ENCODE assay signal across 7 mouse cellular contexts in genomic region chr7:116308632-116308991, GRCm38 (mm10). TPM values are rescaled to one million over a fixed set of nuclear protein-coding genes. Genes with fewer than 3 reads are reported as not detected.
DNase-seq lines count a peak whose midpoint lies in the region; ATAC-seq and TF ChIP-seq lines count a peak whose summit lies in the region.

No protein-coding gene starts in this region.

- TF ChIP-seq POLR2A in ES-Bruce4 (IDR thresholded peaks at IDR 0.05; ENCODE audit: insufficient read depth, low read length): no peak

- peak; percentile 79 for TF ChIP-seq EP300 in ES-Bruce4 (IDR thresholded peaks at IDR 0.05; ENCODE audit: insufficient read depth, low read depth, low read length)

- peak overlapping the region; percentile 94 for H3K27ac ChIP-seq in ES-Bruce4 (ENCODE audit: insufficient read depth, low read length)
- no peak overlapping the region for H3K27ac ChIP-seq in forebrain, embryonic 15.5 days (replicated peaks)
- no peak overlapping the region for H3K27ac ChIP-seq in midbrain, postnatal 0 days (ENCODE audit: low read depth, low read length)

- ATAC-seq in forebrain, embryonic 15.5 days (replicated peaks): peak; percentile 7; the same call in 1 of the 2 replicates
- ATAC-seq in midbrain, postnatal 0 days (ENCODE audit: low FRiP score): 0 out of 2 replicates have a peak, but pooled peaks have one; percentile 13
- ATAC-seq in megakaryocyte progenitor cell, adult 5-6 weeks (replicated peaks; ENCODE audit: poor library complexity): no peak

- H3K4me3 ChIP-seq in ES-Bruce4 (ENCODE audit: low read depth, low read length): peak overlapping the region; percentile 95
- H3K4me3 ChIP-seq in forebrain, embryonic 15.5 days: peak overlapping the region; percentile 65
- peak overlapping the region; percentile 65 for H3K4me3 ChIP-seq in midbrain, postnatal 0 days (ENCODE audit: low read depth, low read length)

- TF ChIP-seq CTCF in ES-Bruce4 (IDR thresholded peaks at IDR 0.05; ENCODE audit: low read depth, low read length): no peak
- no peak for TF ChIP-seq CTCF in midbrain, postnatal 0 days (IDR thresholded peaks at IDR 0.05)

- H3K9me3 ChIP-seq in ES-Bruce4 (replicated peaks; ENCODE audit: control insufficient read depth, insufficient read depth, low read length, poor library complexity, severe bottlenecking): no peaks in the 10 kb centered on the region
- H3K9me3 ChIP-seq in forebrain, embryonic 15.5 days: no peaks in the 10 kb centered on the region
- H3K9me3 ChIP-seq in midbrain, postnatal 0 days (ENCODE audit: low read length): no peaks in the 10 kb centered on the region

- H3K27me3 ChIP-seq in ES-Bruce4 (ENCODE audit: control insufficient read depth, insufficient read depth, low read length, poor library complexity, severe bottlenecking): no peaks in the 10 kb centered on the region
- H3K27me3 ChIP-seq in forebrain, embryonic 15.5 days: no peaks in the 10 kb centered on the region
- 0 out of 2 replicates have a peak, but pooled peaks cover 8% of the 10 kb centered on the region for H3K27me3 ChIP-seq in midbrain, postnatal 0 days (ENCODE audit: insufficient read depth, low read length)

- H3K4me2 ChIP-seq in forebrain, embryonic 15.5 days (replicated peaks): peak overlapping the region; percentile 94
- H3K4me2 ChIP-seq in midbrain, postnatal 0 days (ENCODE audit: low read depth, low read length, poor library complexity, severe bottlenecking): peak overlapping the region; percentile 99

- peak; percentile 46 for DNase-seq in CD4-positive helper T cell, adult 2 months (ENCODE audit: low read depth, low spot score)
- peak; percentile 45 for DNase-seq in large intestine, adult 2 months (ENCODE audit: low read depth, low spot score)
- no peak for DNase-seq in midbrain, postnatal 0 days (ENCODE audit: low spot score)
- DNase-seq in right cerebral cortex, postnatal 14 days: no peak

- WGBS in forebrain, embryonic 15.5 days: under 1% methylated on average over 16 of the region's 16 CpGs
- 3% methylated on average over 16 of the region's 16 CpGs for WGBS in large intestine, adult 2 months
- WGBS in midbrain, postnatal 0 days: 4% methylated on average over 15 of the region's 16 CpGs

- peak overlapping the region; percentile 92 for H3K9ac ChIP-seq in ES-Bruce4 (ENCODE audit: low read depth, poor library complexity, severe bottlenecking)
- 0 out of 2 replicates have a peak overlapping the region, but pooled peaks have one; percentile 13 for H3K9ac ChIP-seq in forebrain, embryonic 15.5 days (replicated peaks)
- H3K9ac ChIP-seq in midbrain, postnatal 0 days (replicated peaks; ENCODE audit: low read length, poor library complexity, severe bottlenecking): 0 out of 2 replicates have a peak overlapping the region, but pooled peaks have one; percentile 51

- no peaks in the 10 kb centered on the region for H3K36me3 ChIP-seq in ES-Bruce4 (ENCODE audit: control insufficient read depth, insufficient read depth, low read length, poor library complexity, severe bottlenecking)
- no peaks in the 10 kb centered on the region for H3K36me3 ChIP-seq in forebrain, embryonic 15.5 days
- H3K36me3 ChIP-seq in midbrain, postnatal 0 days (ENCODE audit: insufficient read depth, low read length): no peaks in the 10 kb centered on the region

- H3K4me1 ChIP-seq in ES-Bruce4 (ENCODE audit: control insufficient read depth, insufficient read depth, low read length): peaks cover 7% of the 10 kb centered on the region
- peaks cover 21% of the 10 kb centered on the region for H3K4me1 ChIP-seq in forebrain, embryonic 15.5 days
- no peaks in the 10 kb centered on the region for H3K4me1 ChIP-seq in midbrain, postnatal 0 days (ENCODE audit: insufficient read depth, low read length)

RNA-seq across cellular contexts. Expression of gene Plekha7, which starts 0.4 kb away (rescaled TPM):
- polyA plus RNA-seq in ES-Bruce4 (2011; ENCODE audit: insufficient read depth, insufficient read length, low read depth, missing spikeins): 80.0 and 80.5 TPM in 2 replicates
- 9.3 and 9.7 TPM in 2 replicates for polyA plus RNA-seq in forebrain, embryonic 15.5 days (2015; fragmentation: Nextera tagmentation; extraction: Ambion mirVana)
- 19.3 and 31.4 TPM in 2 replicates for polyA plus RNA-seq in large intestine, adult 2 months (2012; rRNA removed)
- 20.9 and 21.3 TPM in 2 replicates for total RNA-seq in midbrain, postnatal 0 days (2014; rRNA removed)
- 7.8 and 9.0 TPM in 2 replicates for polyA plus RNA-seq in midbrain, postnatal 0 days (2015; fragmentation: Nextera tagmentation; extraction: Ambion mirVana)
- 0.12 and 0.62 TPM in 2 replicates for total RNA-seq in megakaryocyte progenitor cell, adult 5-6 weeks (2015)
- 0.42 and 0.88 TPM in 2 replicates for total RNA-seq in megakaryocyte progenitor cell, adult 5-6 weeks (2017)

RNA-seq across cellular contexts. Expression of gene Rps13, which starts 25.4 kb away (rescaled TPM):
- polyA plus RNA-seq in ES-Bruce4 (2011; ENCODE audit: insufficient read depth, insufficient read length, low read depth, missing spikeins): 245 and 285 TPM in 2 replicates
- 551 and 569 TPM in 2 replicates for polyA plus RNA-seq in forebrain, embryonic 15.5 days (2015; fragmentation: Nextera tagmentation; extraction: Ambion mirVana)
- 126 and 130 TPM in 2 replicates for polyA plus RNA-seq in large intestine, adult 2 months (2012; rRNA removed)
- total RNA-seq in midbrain, postnatal 0 days (2014; rRNA removed): 171 and 256 TPM in 2 replicates
- polyA plus RNA-seq in midbrain, postnatal 0 days (2015; fragmentation: Nextera tagmentation; extraction: Ambion mirVana): 474 and 484 TPM in 2 replicates
- total RNA-seq in megakaryocyte progenitor cell, adult 5-6 weeks (2015): 1,937 and 1,943 TPM in 2 replicates
- 3,821 and 3,826 TPM in 2 replicates for total RNA-seq in megakaryocyte progenitor cell, adult 5-6 weeks (2017)

Comparison
In these comparisons a context has a peak if more than half of its experiments do, and no peak if none do; other contexts are left out.
1. DNase-seq: peak in CD4-positive helper T cell, adult 2 months (single experiment) and large intestine, adult 2 months (single experiment); none in midbrain, postnatal 0 days (single experiment) and right cerebral cortex, postnatal 14 days (single experiment).
2. H3K9ac ChIP-seq: peak in every context shown above with its lines; median percentile 92 in ES-Bruce4; 51 in midbrain, postnatal 0 days; 13 in forebrain, embryonic 15.5 days.
3. Peak in every context shown above with its lines, with median percentiles within 50 percentile points of each other: H3K4me3 ChIP-seq.